Mouse (Mus musculus) liver, embryonic 14.5 days (tissue): ENCODE measurements at regions not wholly inside any gene's neighbourhood (a gene's known extent, or its start where the extent isn't known, plus 50 kb on each side); places are given as distances from the start of the nearest gene placed in this dataset.

Experiments used
- ATAC-seq: fragments of 200-750 bp; cut with Nextera tagmentation; 2 replicates; pipeline ENCODE4 v1.8.0; 2017; ENCODE audit warnings: moderate number of reproducible peaks, mild to moderate bottlenecking, moderate library complexity; ENCODE audit not compliant: insufficient read depth
- DNase-seq, 3 experiments: peaks; one replicate each; pipeline ENCODE4 v3.0.0-alpha.2; 2012 to 2013; ENCODE audit warnings: low read depth in 3 of 3, low spot score in 3 of 3
- H3K27ac ChIP-seq: fragments of 300-500 bp; sonication (generic); 2 replicates; pipeline ENCODE4 v1.5.1; 2014; ENCODE audit warnings: moderate library complexity, mild to moderate bottlenecking, control low read depth, inconsistent platforms
- H3K27me3 ChIP-seq: fragments of 300-500 bp; sonication (generic); 2 replicates; pipeline ENCODE4 v1.6.1; 2014; ENCODE audit warnings: mild to moderate bottlenecking, low read length, moderate library complexity; ENCODE audit not compliant: control insufficient read depth, insufficient read depth
- H3K36me3 ChIP-seq: fragments of 300-500 bp; sonication (generic); replicated peaks from 2 replicates; pipeline ENCODE4 v1.6.1; 2014; ENCODE audit warnings: low read depth; ENCODE audit not compliant: control insufficient read depth, insufficient read depth
- H3K4me1 ChIP-seq, 2 experiments: fragments of 200-500 bp in 1 of 2; fragments of 300-500 bp in 1 of 2; sonication (generic) in 1 of 2; replicated peaks; 2 replicates each; pipeline ENCODE4 v1.6.1; 2012 to 2014; ENCODE audit warnings: antibody characterized with exemption in 1 of 2, inconsistent platforms in 1 of 2, low read length in 1 of 2; ENCODE audit not compliant: control insufficient read depth in 2 of 2, insufficient read depth in 2 of 2
- H3K4me2 ChIP-seq: fragments of 300-500 bp; sonication (generic); 2 replicates; pipeline ENCODE4 v1.6.1; 2014; ENCODE audit warnings: low read depth, mild to moderate bottlenecking, control low read depth, moderate library complexity
- H3K4me3 ChIP-seq, 2 experiments: fragments of 200-500 bp in 1 of 2; fragments of 300-500 bp in 1 of 2; sonication (generic) in 1 of 2; 2 replicates each; pipeline ENCODE4 v1.5.1; 2012 to 2014; ENCODE audit warnings: low read depth in 2 of 2, low read length in 2 of 2, mild to moderate bottlenecking in 2 of 2, control low read depth in 1 of 2, inconsistent platforms in 1 of 2, moderate library complexity in 1 of 2; ENCODE audit not compliant: insufficient read depth in 1 of 2
- H3K9ac ChIP-seq: fragments of 300-500 bp; sonication (generic); replicated peaks from 2 replicates; pipeline ENCODE4 v1.6.1; 2014; ENCODE audit warnings: mild to moderate bottlenecking, control low read depth, moderate library complexity
- H3K9me3 ChIP-seq: fragments of 300-500 bp; sonication (generic); 2 replicates; pipeline ENCODE4 v1.6.1; 2016; ENCODE audit warnings: low read length, mixed read lengths; ENCODE audit not compliant: control insufficient read depth
- CTCF ChIP-seq: IDR thresholded peaks from 2 replicates; pipeline ENCODE4 v1.5.1; 2016; ENCODE audit warnings: antibody characterized with exemption, low read depth, control low read depth
- EP300 ChIP-seq: IDR thresholded peaks from 2 replicates; pipeline ENCODE4 v1.6.1; 2016; ENCODE audit warnings: antibody characterized with exemption, low read depth
- WGBS: fragments of 180-500 bp; shearing (Covaris S2); extraction: QIAGEN DNeasy Blood & Tissue Kit; methylation state at CpG from one replicate; pipeline ENCODE4 v1.1.7; 2014; ENCODE audit not compliant: insufficient replicate concordance; 5-methylcytosine and 5-hydroxymethylcytosine counted together

DNA sequence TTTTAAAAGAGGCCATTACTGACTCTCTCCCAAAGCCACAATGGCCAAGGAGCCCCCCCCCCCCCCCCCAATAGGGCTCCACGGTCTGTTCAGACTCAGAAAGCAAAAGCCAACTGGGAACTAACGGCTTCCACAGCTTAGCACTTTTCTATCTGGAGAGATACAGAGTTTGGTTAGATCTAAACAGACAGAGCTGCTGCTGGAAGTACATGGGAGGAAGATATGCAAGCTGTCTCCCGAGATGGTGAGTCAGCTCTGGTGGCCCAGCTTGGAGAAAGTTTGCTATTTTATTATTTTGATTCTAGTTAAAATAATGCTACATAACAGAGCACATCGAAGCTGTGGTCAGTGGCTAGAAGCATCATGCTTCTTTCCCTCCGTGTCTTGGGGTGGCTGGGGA, 123.7 kb downstream of the Dhx35 start:
- Histone ChIP-seq H3K27me3 (no peaks in the 10 kb centered on the region), H3K27ac (no peak overlapping the region), H3K9me3 (no peaks in the 10 kb centered on the region), H3K36me3 (no peaks in the 10 kb centered on the region), H3K9ac (no peak overlapping the region), H3K4me1 (no peaks in the 10 kb centered on the region), H3K4me2 (no peak overlapping the region), H3K4me3 (no peak overlapping the region)
- DNase-seq (no peak), ATAC-seq (no peak)
- 52% methylated on average over 5 of the region's 5 CpGs for WGBS
- TF ChIP-seq EP300 (no peak), CTCF (no peak)

- DNase-seq, result no peak
- WGBS, result 55% methylated on average over 12 of the region's 12 CpGs
- TF ChIP-seq EP300 (no peak), CTCF (no peak)
- H3K36me3 ChIP-seq, result no peaks in the 10 kb centered on the region
- H3K9ac ChIP-seq, result no peak overlapping the region
- no peaks in the 10 kb centered on the region for H3K9me3 ChIP-seq
- no peaks in the 10 kb centered on the region for H3K27me3 ChIP-seq
- H3K4me3 ChIP-seq, result no peak overlapping the region
- no peak overlapping the region for H3K27ac ChIP-seq
- H3K4me1 ChIP-seq, result no peaks in the 10 kb centered on the region
- no peak for ATAC-seq
- no peak overlapping the region for H3K4me2 ChIP-seq
Measured at GRCm38 (mm10) chr2:158921342-158922255, 127.0 kb downstream of the Dhx35 start.

DNA sequence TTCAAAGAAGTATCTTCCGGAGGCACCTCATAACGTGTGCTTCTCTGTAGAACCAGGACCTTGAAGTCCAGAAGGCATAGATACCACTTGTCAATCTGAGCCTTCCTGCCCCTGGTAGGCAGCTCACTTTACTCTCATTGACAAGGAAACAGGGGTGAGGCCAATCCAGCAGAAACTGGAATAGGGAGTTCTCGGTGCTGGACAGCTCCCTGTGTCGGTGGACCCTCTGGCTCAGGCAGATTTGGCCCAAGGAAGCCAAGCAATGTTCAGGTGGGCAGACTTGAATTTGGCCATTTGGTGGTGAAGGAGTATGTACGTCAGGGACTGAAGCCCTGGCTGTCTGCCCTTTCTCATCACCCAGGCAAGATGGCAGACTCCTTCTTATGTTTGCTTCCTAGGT, 128.2 kb downstream of the Dhx35 start:
- DNase-seq (no peak), ATAC-seq (no peak)
- Histone ChIP-seq H3K4me3 (no peak overlapping the region), H3K9me3 (no peaks in the 10 kb centered on the region), H3K9ac (no peak overlapping the region), H3K4me2 (no peak overlapping the region), H3K4me1 (no peaks in the 10 kb centered on the region), H3K27ac (no peak overlapping the region), H3K36me3 (no peaks in the 10 kb centered on the region), H3K27me3 (no peaks in the 10 kb centered on the region)
- WGBS, result 36% methylated on average over 5 of the region's 5 CpGs
- TF ChIP-seq EP300 (no peak), CTCF (no peak)

- no peak for TF ChIP-seq CTCF
- TF ChIP-seq EP300, result no peak
- Histone ChIP-seq H3K9ac (no peak overlapping the region), H3K9me3 (no peaks in the 10 kb centered on the region), H3K4me2 (no peak overlapping the region), H3K4me3 (no peak overlapping the region), H3K27me3 (no peaks in the 10 kb centered on the region), H3K4me1 (no peaks in the 10 kb centered on the region), H3K27ac (no peak overlapping the region), H3K36me3 (no peaks in the 10 kb centered on the region)
- 64% methylated on average over 9 of the region's 9 CpGs for WGBS
- ATAC-seq, result no peak
- no peak for DNase-seq
Measured at GRCm38 (mm10) chr2:158929507-158929906, 134.9 kb downstream of the Dhx35 start.

GRCm38 (mm10) chr2:158937948-158938565, 143.4 kb downstream of the Dhx35 start:
- no peak overlapping the region for H3K9ac ChIP-seq
- H3K4me2 ChIP-seq, result no peak overlapping the region
- WGBS, result 77% methylated on average over 2 of the region's 2 CpGs
- H3K4me1 ChIP-seq, result no peaks in the 10 kb centered on the region
- no peaks in the 10 kb centered on the region for H3K27me3 ChIP-seq
- H3K9me3 ChIP-seq, result no peaks in the 10 kb centered on the region
- H3K27ac ChIP-seq, result no peak overlapping the region
- TF ChIP-seq CTCF (no peak), EP300 (no peak)
- ATAC-seq (no peak), DNase-seq (no peak)
- no peak overlapping the region for H3K4me3 ChIP-seq
- no peaks in the 10 kb centered on the region for H3K36me3 ChIP-seq
